ENCODE assay signal across 16 mouse cellular contexts in genomic region chr19:23794491-23794890, GRCm38 (mm10). TPM values are rescaled to one million over a fixed set of nuclear protein-coding genes. Genes with fewer than 3 reads are reported as not detected.
DNase-seq lines count a peak whose midpoint lies in the region; ATAC-seq lines count a peak whose summit lies in the region.
"Had no signal": no experiment of that assay in that cellular context is flagged by ENCODE, and none has a peak within 500 bp of the region (broad histone marks: within the 10 kb centered on the region; RNA-seq: fewer than 3 reads in every experiment).

No protein-coding gene starts in this region.

- 0 out of 2 replicates have a peak overlapping the region, but pooled peaks have one; percentile 7 for H3K27ac ChIP-seq in hindbrain, embryonic 16.5 days (ENCODE audit: low read depth, low read length)
- no peak overlapping the region for H3K27ac ChIP-seq in hindbrain, embryonic 12.5 days
- H3K27ac ChIP-seq: embryonic facial prominence, embryonic 10.5 days; gastrocnemius, adult 2 months; heart, embryonic 13.5 days; stomach, embryonic 15.5 days had no signal

- H3K27me3 ChIP-seq in hindbrain, embryonic 16.5 days (replicated peaks; ENCODE audit: control insufficient read depth, insufficient read depth, low read length) = no peaks in the 10 kb centered on the region
- no peaks in the 10 kb centered on the region for H3K27me3 ChIP-seq in hindbrain, embryonic 12.5 days
- H3K27me3 ChIP-seq: heart, embryonic 13.5 days; stomach, embryonic 15.5 days had no signal

- H3K4me3 ChIP-seq in hindbrain, embryonic 16.5 days (ENCODE audit: low read length) = no peak overlapping the region
- no peak overlapping the region for H3K4me3 ChIP-seq in hindbrain, embryonic 12.5 days
- H3K4me3 ChIP-seq: embryonic facial prominence, embryonic 10.5 days; gastrocnemius, adult 2 months; heart, embryonic 13.5 days; stomach, embryonic 15.5 days had no signal

- no peak for ATAC-seq in hindbrain, embryonic 16.5 days
- no peak for ATAC-seq in hindbrain, embryonic 12.5 days (ENCODE audit: low FRiP score)
- ATAC-seq: Patski had no signal

- H3K4me1 ChIP-seq in hindbrain, embryonic 16.5 days (ENCODE audit: control insufficient read depth, insufficient read depth, low read depth, low read length) = peaks cover 9% of the 10 kb centered on the region
- H3K4me1 ChIP-seq in hindbrain, embryonic 12.5 days = no peaks in the 10 kb centered on the region
- H3K4me1 ChIP-seq: embryonic facial prominence, embryonic 10.5 days; stomach, embryonic 15.5 days had no signal

- H3K4me2 ChIP-seq in hindbrain, embryonic 16.5 days (ENCODE audit: low read length) = no peak overlapping the region
- H3K4me2 ChIP-seq in hindbrain, embryonic 12.5 days (replicated peaks) = no peak overlapping the region
- H3K4me2 ChIP-seq: heart, embryonic 13.5 days; liver, embryonic 11.5 days; midbrain, embryonic 11.5 days; stomach, embryonic 15.5 days had no signal

- peak; percentile 59 for DNase-seq in adipocyte (ENCODE audit: low spot score)
- peak; percentile 48 to 65 for DNase-seq in cerebellum, postnatal 25 days
- DNase-seq in right cerebral cortex, adult 2 months (ENCODE audit: low spot score in 2 of 2) = peak; percentile 54 to 58
- no peak for DNase-seq in layer of hippocampus, adult 9-10 months (ENCODE audit: low spot score)
- DNase-seq in B cell, adult 2 months = no peak
- DNase-seq: gastrocnemius, adult 2 months; lung, postnatal 14 days; thymus, postnatal 25 days had no signal

- H3K9me3 ChIP-seq in hindbrain, embryonic 16.5 days (ENCODE audit: control insufficient read depth, low read length) = no peaks in the 10 kb centered on the region
- H3K9me3 ChIP-seq in hindbrain, embryonic 12.5 days (replicated peaks) = no peaks in the 10 kb centered on the region
- H3K9me3 ChIP-seq: embryonic facial prominence, embryonic 10.5 days; heart, embryonic 13.5 days; stomach, embryonic 15.5 days had no signal

- H3K9ac ChIP-seq in hindbrain, embryonic 16.5 days (ENCODE audit: low read depth, low read length) = no peak overlapping the region
- no peak overlapping the region for H3K9ac ChIP-seq in hindbrain, embryonic 12.5 days
- H3K9ac ChIP-seq: heart, embryonic 13.5 days; stomach, embryonic 15.5 days had no signal

- 73% methylated on average over 3 of the region's 3 CpGs for WGBS in hindbrain, embryonic 16.5 days
- WGBS in hindbrain, embryonic 12.5 days = 75% methylated on average over 3 of the region's 3 CpGs

- no peaks in the 10 kb centered on the region for H3K36me3 ChIP-seq in hindbrain, embryonic 16.5 days (ENCODE audit: control insufficient read depth, insufficient read depth, low read length)
- no peaks in the 10 kb centered on the region for H3K36me3 ChIP-seq in hindbrain, embryonic 12.5 days
- H3K36me3 ChIP-seq: embryonic facial prominence, embryonic 10.5 days; heart, embryonic 13.5 days; stomach, embryonic 15.5 days had no signal

RNA-seq across cellular contexts. Expression of gene Apba1, which starts 35.8 kb away (rescaled TPM):
- polyA plus RNA-seq in hindbrain, embryonic 16.5 days (2015; fragmentation: Nextera tagmentation; extraction: Ambion mirVana) = 12.7 and 13.3 TPM in 2 replicates
- 6.0 and 7.1 TPM in 2 replicates for polyA plus RNA-seq in hindbrain, embryonic 12.5 days (2016; fragmentation: Nextera tagmentation; extraction: Ambion mirVana)

Comparison
In these comparisons a context has a peak if more than half of its experiments do, and no peak if none do; other contexts are left out.
1. DNase-seq: peak in adipocyte (single experiment), cerebellum, postnatal 25 days (2 of 2) and right cerebral cortex, adult 2 months (2 of 2); none in layer of hippocampus, adult 9-10 months (single experiment) and B cell, adult 2 months (0 of 2).